Mouse (Mus musculus) right cerebral cortex, adult 18-20 months (tissue): Measurements from ENCODE around the gene Slc8a2.

ENCODE experiments used
- DNase-seq: peaks from one replicate; pipeline ENCODE4 v3.0.0; 2022; ENCODE audit warnings: mixed read lengths

Gene Slc8a2

GRCm38 (mm10) chr7:16172586-16173140 is 43.0 kb downstream of the Slc8a2 start:
- no peak for DNase-seq

GRCm38 (mm10) chr7:16173146-16173545 is 43.5 kb downstream of the Slc8a2 start:
- no peak for DNase-seq

- peak; percentile 58 for DNase-seq
Measured at GRCm38 (mm10) chr7:16174597-16175541, 45.2 kb downstream of the Slc8a2 start, which contains the start of gene Meis3. Meis3 (plus strand) TSS chr7:16175090.

GRCm38 (mm10) chr7:16175542-16175931 is 45.9 kb downstream of the Slc8a2 start:
- DNase-seq = no peak

DNA sequence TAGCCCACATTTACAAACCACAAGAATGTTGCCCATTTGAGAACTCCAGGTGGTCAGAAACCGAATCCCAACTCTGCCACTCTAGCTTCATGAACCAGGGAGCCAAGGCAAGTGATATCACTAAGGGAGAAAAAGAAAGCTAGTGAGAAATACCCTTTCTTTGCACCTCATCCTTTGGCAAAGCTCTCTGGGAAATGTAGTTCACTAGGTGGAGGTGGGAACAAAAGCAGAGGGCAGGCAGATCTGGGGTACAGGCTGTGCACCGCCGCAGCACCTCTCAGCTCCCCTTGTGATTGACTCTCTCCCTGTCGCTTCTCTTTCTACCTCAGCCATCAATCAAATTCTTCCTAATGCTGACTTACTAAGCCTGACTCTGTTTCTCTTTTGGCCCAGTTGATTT is 48.5 kb downstream of the Slc8a2 start:
- DNase-seq = no peak

DNA sequence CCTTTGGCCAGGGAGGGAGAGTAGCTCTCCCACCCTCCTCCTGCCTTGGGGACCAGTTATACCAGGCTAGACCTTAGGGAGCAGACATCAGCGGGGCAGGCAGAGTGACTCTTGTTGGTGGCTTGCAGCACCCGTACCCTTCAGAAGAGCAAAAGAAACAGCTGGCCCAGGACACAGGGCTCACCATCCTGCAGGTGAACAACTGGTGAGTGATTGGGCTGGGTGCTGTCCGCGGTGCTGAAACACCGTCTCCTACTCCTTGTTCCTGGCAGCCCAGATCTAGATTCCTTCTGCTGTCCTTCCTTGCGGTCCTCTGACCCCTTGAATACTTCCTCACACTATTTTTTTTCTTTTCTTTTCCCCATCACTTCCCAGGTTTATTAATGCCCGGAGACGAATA is 54.0 kb downstream of the Slc8a2 start:
- DNase-seq = no peak

DNA sequence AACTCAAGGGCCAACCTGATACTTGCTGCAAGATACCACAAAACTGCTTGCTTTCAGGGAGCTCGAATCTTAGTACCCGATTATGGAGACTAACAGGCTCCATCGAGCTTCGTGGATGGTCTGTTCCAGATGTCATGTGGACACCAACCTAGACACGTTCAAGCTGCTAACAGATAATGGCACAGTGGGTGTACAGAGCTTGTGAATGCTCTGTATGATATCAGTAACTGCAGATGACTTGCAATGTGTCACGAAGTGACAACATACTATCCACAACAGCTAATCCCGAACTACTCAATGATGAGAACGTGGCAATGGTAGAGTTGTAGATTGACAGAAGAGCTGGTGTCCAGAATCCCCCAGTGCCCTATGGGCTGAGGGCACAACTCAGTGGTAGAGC is 57.9 kb downstream of the Slc8a2 start:
- DNase-seq = no peak

DNA sequence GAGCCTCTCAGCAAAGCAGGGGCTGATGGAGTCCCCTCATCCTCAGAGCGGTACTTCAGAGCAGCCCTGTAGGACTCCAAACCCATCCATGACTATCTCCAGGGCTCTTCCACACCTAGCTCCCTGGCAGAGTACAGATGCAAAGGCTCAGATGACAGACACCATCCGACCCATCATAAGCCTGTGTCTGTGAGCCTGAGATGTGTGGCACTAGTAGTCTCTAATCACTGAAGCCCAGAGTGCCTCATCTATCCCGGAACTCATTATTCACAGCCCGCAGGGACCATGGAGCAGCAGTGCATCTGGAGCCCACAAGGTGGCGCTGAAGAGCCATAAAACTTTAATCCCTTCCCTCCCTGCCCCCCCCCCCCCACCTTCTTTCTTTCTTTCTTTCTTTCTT is 62.7 kb downstream of the Slc8a2 start:
- DNase-seq = peak; percentile 67

DNA sequence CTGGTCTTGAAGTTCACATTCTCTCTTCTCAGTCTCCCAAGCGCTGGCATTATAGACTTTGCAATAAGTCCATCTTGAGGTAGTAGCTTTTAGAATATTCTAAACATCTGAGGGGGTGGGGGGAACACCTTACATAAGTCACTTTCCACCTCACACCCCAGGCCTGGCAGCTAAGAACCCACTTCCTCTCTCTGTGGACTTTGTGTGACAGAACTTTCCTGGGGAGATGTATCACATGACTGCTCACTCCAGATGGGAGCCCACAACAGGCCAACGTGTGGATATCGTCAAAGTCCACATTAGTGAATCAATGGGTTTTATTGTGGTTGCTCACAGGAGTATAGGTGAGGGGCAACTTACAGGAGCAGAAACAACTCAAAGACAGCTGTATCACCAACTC is 64.1 kb downstream of the Slc8a2 start:
- DNase-seq = no peak

DNA sequence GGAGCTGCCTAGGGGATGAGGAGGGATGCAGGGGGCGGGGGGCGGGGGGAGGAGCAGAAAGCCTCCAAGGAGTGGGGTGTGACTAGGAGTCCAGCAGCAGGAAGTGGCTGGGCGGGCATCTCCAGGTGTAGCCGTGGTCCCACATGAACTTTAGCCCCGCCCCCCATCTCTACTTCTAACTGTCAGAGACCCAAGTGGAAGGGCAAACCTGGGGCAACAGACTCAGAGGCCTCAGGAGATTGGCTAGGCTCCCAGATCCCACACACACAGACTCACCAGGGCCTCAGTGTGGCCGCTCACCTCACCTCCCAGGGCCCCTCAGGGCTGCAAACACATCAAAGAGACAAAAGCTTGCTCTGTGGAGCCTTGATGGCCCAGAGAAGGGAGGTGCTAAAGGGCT is 67.0 kb downstream of the Slc8a2 start:
- no peak for DNase-seq

DNA sequence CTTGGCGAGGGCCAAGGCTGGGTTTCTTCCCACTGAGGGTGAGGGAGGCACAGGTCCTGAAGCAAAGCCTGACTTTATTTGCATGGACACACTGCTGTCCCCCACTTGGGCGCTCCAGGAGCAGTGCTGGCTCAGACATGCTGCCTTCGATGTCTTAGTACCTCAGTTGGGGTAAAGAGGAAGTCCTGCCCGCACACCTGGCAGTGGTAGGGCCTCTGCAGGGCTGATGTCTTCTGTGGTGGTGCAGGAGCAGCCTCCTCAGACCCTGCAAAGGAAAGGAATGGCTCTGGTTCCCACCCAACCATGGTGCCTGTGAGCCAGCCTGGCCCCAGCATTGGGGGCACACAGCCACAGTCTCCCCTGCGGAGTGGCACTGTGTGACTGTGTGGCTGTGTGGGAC is 67.5 kb downstream of the Slc8a2 start:
- no peak for DNase-seq

DNA sequence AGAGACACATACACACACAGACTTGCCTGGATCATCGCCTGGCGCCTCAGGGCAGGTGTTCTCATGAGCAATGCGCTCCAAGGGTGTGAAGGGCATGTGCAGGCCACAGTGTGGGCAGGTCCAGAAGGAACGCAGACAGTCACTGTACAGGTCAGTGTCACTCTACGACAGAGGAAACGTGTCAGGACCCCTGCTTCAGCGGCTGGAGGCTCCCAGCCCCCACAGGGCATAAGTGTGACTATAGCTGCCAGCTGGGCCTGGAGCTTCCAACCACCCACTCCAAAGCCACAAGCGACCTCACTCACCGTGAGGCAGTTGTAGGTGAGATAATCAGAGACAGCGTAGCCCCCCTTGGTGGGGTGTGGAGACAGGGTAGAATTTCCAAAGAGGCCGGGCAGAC is 68.9 kb downstream of the Slc8a2 start:
- no peak for DNase-seq

- DNase-seq = no peak
Measured at GRCm38 (mm10) chr7:16201136-16201535, 71.5 kb downstream of the Slc8a2 start.

GRCm38 (mm10) chr7:16202756-16203504 is 73.3 kb downstream of the Slc8a2 start:
- no peak for DNase-seq

GRCm38 (mm10) chr7:16203505-16203903 is 73.9 kb downstream of the Slc8a2 start:
- DNase-seq = no peak

DNA sequence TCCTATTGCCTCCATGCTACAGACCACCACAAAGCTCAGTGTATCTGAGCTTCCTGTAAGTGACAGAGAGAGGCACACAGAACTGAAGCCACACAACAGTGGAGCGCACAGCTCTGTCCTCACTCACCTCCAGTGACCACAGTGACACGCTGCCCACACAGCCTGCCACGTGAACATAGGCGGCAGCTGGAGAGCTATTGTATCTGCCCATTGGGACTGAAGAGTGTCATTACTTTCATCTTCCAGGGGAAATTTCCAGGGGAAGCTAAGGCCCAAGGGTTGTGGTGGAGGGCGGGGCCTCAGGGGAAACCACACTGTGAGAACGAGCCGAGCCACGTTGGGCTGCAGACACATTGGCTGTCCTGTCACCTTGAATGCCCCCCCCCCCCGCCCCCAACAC is 75.2 kb downstream of the Slc8a2 start:
- DNase-seq = no peak

- DNase-seq = peak; percentile 10
Measured at GRCm38 (mm10) chr7:16207076-16207475, 77.5 kb downstream of the Slc8a2 start.

DNA sequence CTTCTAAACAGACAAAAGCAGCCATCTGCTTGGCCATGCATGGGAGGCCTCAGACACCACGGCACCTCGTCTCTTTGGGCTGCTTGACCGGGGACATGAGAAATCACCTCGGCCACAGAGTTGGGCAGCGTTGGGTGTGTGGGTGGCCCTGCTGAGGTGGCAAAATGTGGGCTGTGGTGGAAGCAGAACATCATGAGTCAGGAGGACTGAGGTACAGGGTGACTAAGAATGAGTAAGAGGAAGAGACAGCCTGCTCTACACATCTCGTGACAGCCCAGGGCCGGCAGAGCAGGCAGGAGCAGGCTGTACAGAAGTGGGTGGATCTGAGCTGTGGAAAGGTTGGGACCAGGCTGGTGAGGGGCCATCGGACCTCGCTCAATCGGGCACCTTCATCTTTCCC is 77.9 kb downstream of the Slc8a2 start:
- peak; percentile 78 for DNase-seq

GRCm38 (mm10) chr7:16208781-16209665 is 79.4 kb downstream of the Slc8a2 start:
- no peak for DNase-seq
